Mouse (Mus musculus) heart, postnatal 36 days (tissue): Measurements from ENCODE around the gene Rsph6a. TPM values are rescaled to one million over a fixed set of nuclear protein-coding genes. Genes with fewer than 3 reads are reported as not detected.
A peak's percentile ranks its signal among the peaks of the same experiment; 100 is the strongest.
"Not testable (repeated sequence)": the region's sequence is repeated elsewhere in the genome, so short reads cannot be mapped to it uniquely, and the experiment has no call there.

Experiments used
- DNase-seq, 2 experiments: peaks; one replicate each; pipeline ENCODE4 v3.0.0; 2021 to 2022
- intact Hi-C: fragments of 180-260 bp; cut with DNase I; formaldehyde crosslinking; loops from one replicate; pipeline ENCODE4 v1.15.1; 2025
- total RNA-seq, 2 experiments: library from RNA; stranded (reverse); gene quantifications; 2 replicates each; pipeline ENCODE4 v1.2.3; 2021

Rsph6a gene
- total RNA-seq, 2 experiments from 2014 or later = not detected

DNA sequence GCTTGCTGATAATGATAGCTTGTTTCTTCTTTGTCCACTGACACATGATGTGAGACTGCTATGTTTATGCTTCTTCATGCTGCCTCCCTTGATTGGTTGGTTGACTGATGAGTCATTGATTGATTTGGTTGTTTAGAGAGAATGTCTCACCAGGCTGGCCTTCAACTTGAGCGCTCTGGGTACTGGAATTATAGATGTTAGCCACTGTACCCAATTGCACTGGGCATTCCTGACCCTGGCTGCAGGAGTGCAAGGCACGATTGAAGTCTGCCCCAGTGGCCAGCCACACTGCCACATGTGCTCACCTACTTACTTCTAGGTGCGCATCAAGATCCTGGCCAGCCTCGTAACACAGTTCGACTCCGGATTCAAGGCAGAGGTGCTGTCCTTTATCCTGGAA is 9.9 kb upstream of the Rsph6a start:
- DNase-seq = no peak
- intact Hi-C loops = no loop called here

- intact Hi-C loops = no loop called here
- peak in 1 of 2 experiments; percentile 27 for DNase-seq
Measured at GRCm38 (mm10) chr7:19046286-19047069, 8.0 kb upstream of the Rsph6a start.

DNA sequence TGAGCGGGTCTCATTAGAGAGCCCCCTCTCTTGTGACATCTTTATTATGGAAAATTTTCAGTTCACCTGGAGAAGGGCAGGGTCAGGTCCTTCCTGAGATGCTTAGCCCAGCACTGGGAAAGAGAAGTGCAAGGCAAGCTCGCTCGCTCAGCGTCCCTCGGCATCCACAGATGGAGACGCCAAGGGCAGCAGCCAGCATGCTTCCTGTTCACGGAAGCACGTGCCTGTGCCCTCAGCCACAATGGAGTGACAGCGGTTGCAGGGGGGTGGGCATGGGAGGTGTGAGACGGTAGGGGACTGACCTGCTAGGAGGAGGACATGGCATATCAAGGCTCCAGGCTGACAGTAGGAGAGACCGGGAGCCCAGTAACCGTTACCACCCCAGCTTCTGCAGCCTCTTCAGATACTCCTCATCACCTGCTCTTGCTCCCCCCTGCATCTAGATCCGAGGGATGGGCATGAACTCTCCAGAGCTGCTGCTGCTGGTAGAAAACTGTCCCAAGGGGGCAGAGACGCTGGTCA is 6.4 kb upstream of the Rsph6a start:
- intact Hi-C loops = no loop called here
- no peak for DNase-seq

DNA sequence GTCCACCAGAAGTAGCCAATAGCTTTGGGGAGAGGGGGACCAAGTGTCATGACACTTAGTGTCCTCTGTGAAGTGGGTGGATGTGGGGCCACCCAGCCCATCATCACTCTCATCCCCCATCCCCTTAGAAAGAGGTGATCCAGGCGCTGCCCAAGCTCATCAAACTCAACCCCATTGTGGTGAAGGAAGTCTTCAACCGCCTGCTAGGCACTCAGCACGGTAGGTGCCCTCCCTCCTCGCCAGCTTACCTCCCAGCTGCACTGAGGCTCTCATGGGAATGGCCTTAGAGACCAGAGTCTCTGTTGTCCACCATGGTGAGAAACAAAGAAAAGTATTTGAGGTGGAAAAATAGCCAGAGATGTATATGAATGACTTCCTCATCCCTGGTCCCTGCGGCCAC is 5.2 kb upstream of the Rsph6a start:
- DNase-seq = no peak
- intact Hi-C loops = no loop called here

GRCm38 (mm10) chr7:19050172-19050571 is 4.3 kb upstream of the Rsph6a start:
- intact Hi-C loops = no loop called here
- DNase-seq = no peak

DNA sequence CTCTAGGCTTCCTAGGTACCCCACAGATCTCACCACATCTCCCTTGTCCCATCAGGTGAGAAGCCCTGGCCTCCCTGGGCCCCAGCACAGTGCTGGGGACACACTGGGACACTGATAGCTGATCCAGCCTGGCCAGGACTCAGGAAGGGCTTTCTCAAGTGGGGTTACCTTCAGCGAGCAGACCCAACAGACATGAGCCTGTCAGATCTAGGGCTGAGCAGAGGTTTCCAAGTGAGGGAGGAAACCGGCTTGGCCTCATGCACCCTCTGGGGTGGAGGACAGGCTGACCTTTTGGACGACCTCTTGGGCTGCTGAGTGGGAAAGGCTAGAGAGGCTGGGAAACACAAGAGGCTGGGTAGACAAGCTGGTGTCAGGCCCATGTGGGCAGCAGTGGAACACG is 3.3 kb upstream of the Rsph6a start:
- DNase-seq = no peak
- intact Hi-C loops = no loop called here

GRCm38 (mm10) chr7:19052345-19053135 is 1.9 kb upstream of the Rsph6a start:
- intact Hi-C loops = no loop called here
- DNase-seq = no peak

DNA sequence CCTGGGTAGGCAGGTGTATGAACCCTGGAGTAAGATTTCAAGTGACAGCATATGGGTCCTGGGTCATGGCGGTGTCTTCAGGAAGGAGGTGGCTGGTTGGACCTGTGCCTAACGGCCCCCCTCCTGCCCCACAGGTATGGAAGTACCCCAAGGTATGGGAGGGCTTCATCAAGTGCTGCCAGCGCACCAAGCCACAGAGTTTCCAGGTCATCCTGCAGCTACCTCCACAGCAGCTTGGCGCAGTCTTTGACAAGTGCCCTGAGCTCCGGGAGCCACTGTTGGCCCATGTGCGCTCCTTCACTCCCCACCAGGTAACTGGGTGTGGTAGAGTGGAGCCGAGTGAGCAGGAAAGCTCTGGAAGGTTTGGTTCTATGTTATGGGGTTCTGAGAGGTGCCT is 1.4 kb upstream of the Rsph6a start:
- intact Hi-C loops = no loop called here
- DNase-seq = no peak

GRCm38 (mm10) chr7:19054777-19055076 is 237 bp downstream of the Rsph6a start:
- intact Hi-C loops = no loop called here
- no peak for DNase-seq

GRCm38 (mm10) chr7:19055108-19055507 is 618 bp downstream of the Rsph6a start:
- intact Hi-C loops = no loop called here
- no peak for DNase-seq

GRCm38 (mm10) chr7:19057405-19057804 is 2.9 kb downstream of the Rsph6a start:
- intact Hi-C loops = no loop called here
- no peak for DNase-seq

DNA sequence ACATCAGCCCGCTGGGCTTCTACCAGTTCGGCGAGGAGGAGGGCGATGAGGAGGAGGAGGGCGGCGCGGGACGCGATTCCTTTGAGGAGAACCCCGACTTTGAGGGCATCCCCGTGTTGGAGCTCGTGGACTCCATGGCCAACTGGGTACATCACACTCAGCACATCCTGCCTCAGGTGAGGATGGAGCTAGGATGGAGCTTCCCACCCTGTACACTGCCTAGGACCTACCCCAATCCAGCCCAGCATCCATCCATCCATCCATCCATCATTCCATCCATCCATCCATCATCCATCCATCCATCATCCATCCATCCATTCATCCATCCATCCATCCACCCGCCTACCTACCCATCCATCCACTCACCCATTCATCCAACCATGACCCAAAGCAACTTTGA is 11.4 kb downstream of the Rsph6a start:
- DNase-seq = no peak
- intact Hi-C loops = loop anchor here (5.0 kb wide), 1 partner anchor 41 kb away; no protein-coding TSS in a partner anchor

GRCm38 (mm10) chr7:19067063-19067462 is 12.6 kb downstream of the Rsph6a start:
- intact Hi-C loops = loop anchor here (5.0 kb wide), 1 partner anchor 40 kb away; no protein-coding TSS in a partner anchor
- peak in 1 of 2 experiments; percentile 1 for DNase-seq

DNA sequence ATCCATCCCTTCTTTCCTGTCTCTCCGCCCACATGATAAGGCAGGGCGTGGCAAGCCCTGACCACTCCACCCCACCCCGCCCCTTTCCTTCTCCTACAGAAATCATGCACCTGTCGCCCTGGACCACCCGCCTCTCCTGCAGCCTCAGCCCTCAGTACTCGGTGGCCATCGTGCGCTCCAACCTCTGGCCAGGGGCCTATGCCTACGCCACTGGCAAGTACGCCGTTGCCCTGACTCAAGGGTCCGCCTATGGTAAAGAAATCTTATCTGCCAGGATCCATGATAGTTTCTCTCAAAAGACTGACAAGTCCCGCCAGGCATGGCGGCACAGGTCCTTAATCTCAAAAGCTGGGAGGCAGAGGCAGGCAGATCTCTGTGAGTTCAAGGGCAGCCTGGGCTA is 13.4 kb downstream of the Rsph6a start:
- intact Hi-C loops = loop anchor here (1.0 to 5.0 kb wide), 2 partner anchors 25 to 39 kb away; no protein-coding TSS in a partner anchor
- peak in 1 of 2 experiments; percentile 1 for DNase-seq

- DNase-seq = peak; percentile 77 to 85
Measured at GRCm38 (mm10) chr7:19068707-19069106, 14.2 kb downstream of the Rsph6a start.

DNA sequence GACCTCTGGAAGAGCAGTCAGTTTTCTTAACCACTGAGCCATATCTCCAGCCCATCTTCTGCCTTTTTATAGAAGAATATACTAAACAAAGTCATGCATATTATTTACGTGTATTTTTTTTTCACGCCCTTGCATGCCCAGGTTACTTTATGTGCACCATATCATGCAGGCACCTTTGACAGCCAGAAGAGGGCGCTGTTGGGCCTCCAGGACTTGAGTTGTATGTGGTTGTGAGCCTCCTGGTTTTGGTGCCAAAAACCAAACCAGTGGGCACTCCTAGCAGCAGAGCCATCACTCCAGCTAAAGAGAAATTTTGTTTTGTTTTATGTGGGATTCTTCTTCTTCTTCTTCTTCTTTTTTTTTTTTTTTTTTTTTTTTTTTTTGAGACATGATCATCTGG is 15.0 kb downstream of the Rsph6a start:
- DNase-seq = peak in 1 of 2 experiments; percentile 16
- intact Hi-C loops = loop anchor here (5.0 kb wide), 1 partner anchor 38 kb away; no protein-coding TSS in a partner anchor

More at GRCm38 (mm10) chr7:19068707-19069106, 14.2 kb downstream of the Rsph6a start:
- intact Hi-C loops = loop anchor here (1.0 to 5.0 kb wide), 2 partner anchors 25 to 39 kb away; no protein-coding TSS in a partner anchor

- intact Hi-C loops = not testable (repeated sequence)
- DNase-seq = peak in 1 of 2 experiments; percentile 1
Measured at GRCm38 (mm10) chr7:19071024-19071423, 16.5 kb downstream of the Rsph6a start.

DNA sequence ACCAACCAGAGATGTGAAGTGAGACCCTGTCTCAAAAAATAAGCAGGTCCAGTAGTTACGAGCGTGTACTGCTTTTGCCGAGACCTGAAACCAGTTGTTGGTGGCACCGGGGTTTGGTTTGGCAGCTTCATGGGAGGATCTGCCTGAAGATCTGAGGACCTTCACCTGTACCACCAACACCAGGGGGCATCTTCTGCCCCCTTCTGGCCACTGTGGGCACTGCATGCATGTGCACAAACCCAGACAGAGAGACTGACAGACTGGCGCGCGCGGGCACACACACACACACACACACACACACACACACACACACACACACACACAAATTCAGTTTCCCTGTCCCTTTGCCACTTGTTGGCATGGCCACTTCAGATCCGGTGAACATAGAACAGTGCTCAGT is 19.0 kb downstream of the Rsph6a start:
- peak; percentile 37 to 60 for DNase-seq
- intact Hi-C loops = no loop called here

GRCm38 (mm10) chr7:19074494-19074893 is 20.0 kb downstream of the Rsph6a start:
- intact Hi-C loops = no loop called here
- DNase-seq = peak in 1 of 2 experiments; percentile 0

- DNase-seq = peak; percentile 1
- intact Hi-C loops = no loop called here
Measured at GRCm38 (mm10) chr7:19075231-19075630, 20.7 kb downstream of the Rsph6a start.
